Mouse (Mus musculus): ENCODE data around the gene Fry. TPM values are rescaled to one million over a fixed set of nuclear protein-coding genes. Genes with fewer than 3 reads are reported as not detected.
A peak's percentile ranks its signal among the peaks of the same experiment; 100 is the strongest.

Fry gene
- polyA plus RNA-seq, 1 experiment from 2014 or later, result 7.1 TPM

DNA sequence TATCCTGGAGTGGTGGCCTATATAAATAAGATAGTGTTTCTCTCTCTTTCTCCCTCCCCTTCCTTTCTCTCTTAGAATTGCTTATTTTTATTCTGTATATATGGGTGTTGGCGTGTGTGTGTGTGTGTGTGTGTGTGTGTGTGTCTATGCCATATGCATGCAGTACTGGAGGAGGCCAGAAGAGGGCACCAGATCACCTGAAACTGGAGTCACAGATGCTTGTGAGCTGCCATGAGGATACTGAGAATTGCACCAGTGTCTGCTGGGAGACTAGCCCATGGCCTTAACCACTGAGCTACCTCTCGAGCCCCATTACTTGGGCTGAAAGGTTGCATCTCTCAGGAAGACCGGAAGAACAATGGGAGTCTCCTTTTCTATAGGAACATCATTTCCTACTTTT, 149.8 kb downstream of the Fry start:
- Histone ChIP-seq H3K4me2 (replicated peaks) (no peak overlapping the region), H3K27me3 (replicated peaks) (no peaks in the 10 kb centered on the region), H3K4me3 (replicated peaks) (no peak overlapping the region), H3K9ac (no peak overlapping the region), H3K9me3 (no peaks in the 10 kb centered on the region), H3K4me1 (replicated peaks) (peaks cover 12% of the 10 kb centered on the region; the same call in 1 of the 2 replicates), H3K36me3 (no peaks in the 10 kb centered on the region), H3K27ac (no peak overlapping the region)
- no peak for ATAC-seq
- WGBS, result 90% methylated on average over 3 of the region's 3 CpGs

DNA sequence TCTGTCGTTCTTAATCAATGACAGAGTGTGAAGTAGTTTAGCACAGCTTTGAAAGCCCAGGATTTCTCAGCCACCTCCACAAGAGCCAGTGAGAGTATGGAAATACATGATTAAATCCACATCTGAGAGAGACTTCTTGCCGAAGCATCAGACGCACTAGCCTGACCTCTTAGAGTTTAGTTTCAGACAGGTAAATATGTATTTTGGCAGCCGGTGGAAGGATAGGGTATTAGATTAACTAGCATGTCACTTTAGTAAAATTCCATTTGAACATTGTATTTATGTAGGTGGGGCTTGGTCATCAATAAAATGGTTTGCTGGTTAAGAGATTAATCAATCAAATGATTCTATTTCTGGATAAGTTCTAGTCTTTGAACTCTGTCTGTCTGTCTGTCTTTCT, 152.0 kb downstream of the Fry start:
- H3K4me2 ChIP-seq (replicated peaks), result no peak overlapping the region
- 48% methylated on average over 4 of the region's 4 CpGs for WGBS
- no peaks in the 10 kb centered on the region for H3K9me3 ChIP-seq
- ATAC-seq, result no peak
- H3K9ac ChIP-seq, result no peak overlapping the region
- H3K36me3 ChIP-seq, result no peaks in the 10 kb centered on the region
- H3K27ac ChIP-seq, result no peak overlapping the region
- no peaks in the 10 kb centered on the region for H3K27me3 ChIP-seq (replicated peaks)
- no peak overlapping the region for H3K4me3 ChIP-seq (replicated peaks)
- H3K4me1 ChIP-seq (replicated peaks), result 0 out of 2 replicates have a peak, but pooled peaks cover 3% of the 10 kb centered on the region

DNA sequence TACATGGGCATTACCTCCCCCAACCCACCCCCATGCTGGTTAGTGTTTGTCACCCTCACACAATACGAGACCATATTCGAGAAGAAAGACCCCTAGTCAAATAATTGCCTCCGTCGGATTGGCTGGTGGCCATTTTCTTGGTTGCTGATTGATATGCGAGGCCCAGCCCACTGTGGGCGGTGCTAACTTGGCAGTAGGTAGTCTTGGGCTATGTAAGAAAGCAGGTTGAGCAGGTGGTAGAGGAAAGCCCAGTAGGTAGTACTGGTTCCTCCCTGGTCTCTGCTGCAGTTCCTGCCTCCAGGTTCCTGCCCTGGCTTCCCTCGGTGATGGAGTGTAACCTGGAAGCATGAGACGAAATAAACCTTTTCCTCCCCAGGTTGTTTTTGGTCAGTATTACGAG, 153.7 kb downstream of the Fry start:
- H3K4me2 ChIP-seq (replicated peaks), result no peak overlapping the region
- WGBS, result 93% methylated on average over 9 of the region's 9 CpGs
- no peaks in the 10 kb centered on the region for H3K27me3 ChIP-seq (replicated peaks)
- no peak overlapping the region for H3K9ac ChIP-seq
- no peak overlapping the region for H3K4me3 ChIP-seq (replicated peaks)
- no peak overlapping the region for H3K27ac ChIP-seq
- no peaks in the 10 kb centered on the region for H3K9me3 ChIP-seq
- H3K4me1 ChIP-seq (replicated peaks), result no peaks in the 10 kb centered on the region; the same call in 1 of the 2 replicates
- no peak for ATAC-seq
- H3K36me3 ChIP-seq, result no peaks in the 10 kb centered on the region

DNA sequence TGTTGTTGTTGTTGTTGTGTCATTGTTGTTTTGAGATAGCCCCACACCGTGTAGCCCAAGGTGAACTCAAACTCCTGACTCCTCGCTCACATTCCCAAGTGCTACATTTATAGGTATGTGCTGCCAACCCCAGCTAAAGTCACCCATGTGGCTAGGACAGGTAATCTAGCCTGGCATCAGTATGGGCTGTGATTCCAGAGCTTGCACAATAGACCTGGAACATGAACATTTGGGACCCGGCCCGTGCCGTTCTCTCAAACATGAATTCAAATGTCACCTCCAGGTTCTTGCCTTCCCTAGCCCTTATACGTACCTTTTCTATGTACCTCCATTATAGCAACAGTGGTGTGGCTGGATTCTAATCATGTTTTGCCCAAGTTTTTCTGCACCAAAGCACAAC, 156.9 kb downstream of the Fry start:
- no peaks in the 10 kb centered on the region for H3K36me3 ChIP-seq
- H3K9me3 ChIP-seq, result no peaks in the 10 kb centered on the region
- no peak overlapping the region for H3K4me2 ChIP-seq (replicated peaks)
- no peak overlapping the region for H3K27ac ChIP-seq
- ATAC-seq, result no peak
- H3K9ac ChIP-seq, result no peak overlapping the region
- H3K4me3 ChIP-seq (replicated peaks), result no peak overlapping the region
- 97% methylated on average over 6 of the region's 6 CpGs for WGBS
- no peaks in the 10 kb centered on the region for H3K27me3 ChIP-seq (replicated peaks)
- no peaks in the 10 kb centered on the region; the same call in 1 of the 2 replicates for H3K4me1 ChIP-seq (replicated peaks)

DNA sequence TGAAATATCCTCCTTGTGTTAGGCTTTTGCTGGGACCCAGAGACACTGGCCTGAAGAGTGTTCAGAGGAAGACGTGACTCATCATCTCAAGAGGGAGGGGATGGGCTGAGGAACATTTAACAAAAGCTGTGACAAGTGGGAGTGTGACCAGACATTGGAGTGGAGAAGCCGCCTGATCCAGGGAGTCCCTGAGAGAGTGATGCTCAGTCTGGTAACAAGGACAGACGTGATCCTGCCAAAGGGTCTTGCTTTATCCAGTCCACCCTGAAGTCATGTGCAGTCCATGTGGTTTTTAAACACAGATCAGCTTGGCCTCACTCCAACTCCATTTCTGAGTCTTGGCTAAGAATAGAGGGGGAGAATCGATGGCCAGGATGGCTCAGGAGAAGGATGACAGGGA, 158.2 kb downstream of the Fry start:
- WGBS, result 51% methylated on average over 4 of the region's 4 CpGs
- no peak overlapping the region for H3K4me3 ChIP-seq (replicated peaks)
- no peaks in the 10 kb centered on the region for H3K27me3 ChIP-seq (replicated peaks)
- H3K36me3 ChIP-seq, result no peaks in the 10 kb centered on the region
- no peaks in the 10 kb centered on the region for H3K9me3 ChIP-seq
- no peak overlapping the region for H3K27ac ChIP-seq
- no peak; the same call in 1 of the 2 replicates for ATAC-seq
- no peak overlapping the region for H3K4me2 ChIP-seq (replicated peaks)
- no peaks in the 10 kb centered on the region; the same call in 1 of the 2 replicates for H3K4me1 ChIP-seq (replicated peaks)
- no peak overlapping the region for H3K9ac ChIP-seq

DNA sequence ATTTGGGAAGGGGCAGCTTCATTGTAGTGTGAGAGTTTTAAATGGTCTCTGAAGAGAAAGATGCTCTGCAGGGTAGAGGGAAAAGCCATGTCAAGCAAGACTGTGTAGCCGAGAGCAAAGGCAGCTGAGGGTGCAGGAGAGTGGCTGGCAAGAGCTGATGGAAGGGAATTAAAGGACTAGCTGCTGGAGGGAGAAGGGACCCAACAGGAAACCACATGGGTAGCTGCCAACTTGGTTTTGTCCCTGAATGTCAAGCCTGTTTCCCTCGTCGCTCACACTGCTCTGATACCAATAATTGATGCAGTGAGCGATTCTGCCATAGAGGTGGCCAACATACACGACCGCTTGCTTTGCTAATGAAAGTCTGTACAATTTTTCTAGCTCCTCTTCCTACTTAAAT, 160.9 kb downstream of the Fry start:
- ATAC-seq, result no peak

DNA sequence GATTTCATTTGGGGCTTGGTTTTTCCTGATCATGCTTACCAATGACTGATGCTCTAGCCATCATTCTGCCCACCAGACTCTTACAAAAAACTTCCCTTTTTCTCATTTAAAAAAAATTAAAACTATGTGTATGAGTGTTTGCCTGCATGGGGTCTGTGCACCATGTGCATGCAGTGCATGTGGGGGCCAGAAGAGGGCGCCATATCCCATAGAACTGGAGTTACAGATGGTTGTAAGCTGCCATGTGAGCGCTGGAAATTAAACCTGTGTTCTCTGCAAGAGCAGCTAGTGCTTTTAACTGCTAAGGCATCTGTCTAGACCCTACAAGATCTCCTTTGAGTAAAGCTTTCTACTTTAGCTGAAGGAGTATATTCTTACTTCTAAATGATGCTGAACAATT, 162.6 kb downstream of the Fry start:
- no peak for ATAC-seq
- Histone ChIP-seq H3K36me3 (no peaks in the 10 kb centered on the region), H3K4me3 (replicated peaks) (no peak overlapping the region), H3K27ac (no peak overlapping the region), H3K9ac (no peak overlapping the region), H3K27me3 (replicated peaks) (no peaks in the 10 kb centered on the region), H3K9me3 (no peaks in the 10 kb centered on the region), H3K4me1 (replicated peaks) (no peaks in the 10 kb centered on the region; the same call in 1 of the 2 replicates), H3K4me2 (replicated peaks) (no peak overlapping the region)
- 76% methylated on average over 2 of the region's 2 CpGs for WGBS

More for the DNA sequence above, 160.9 kb downstream of the Fry start:
- Histone ChIP-seq H3K27me3 (replicated peaks) (no peaks in the 10 kb centered on the region), H3K4me3 (replicated peaks) (no peak overlapping the region), H3K4me2 (replicated peaks) (no peak overlapping the region), H3K9ac (no peak overlapping the region), H3K4me1 (replicated peaks) (no peaks in the 10 kb centered on the region; the same call in 1 of the 2 replicates), H3K9me3 (no peaks in the 10 kb centered on the region), H3K27ac (no peak overlapping the region), H3K36me3 (no peaks in the 10 kb centered on the region)
- WGBS, result 86% methylated on average over 6 of the region's 6 CpGs

DNA sequence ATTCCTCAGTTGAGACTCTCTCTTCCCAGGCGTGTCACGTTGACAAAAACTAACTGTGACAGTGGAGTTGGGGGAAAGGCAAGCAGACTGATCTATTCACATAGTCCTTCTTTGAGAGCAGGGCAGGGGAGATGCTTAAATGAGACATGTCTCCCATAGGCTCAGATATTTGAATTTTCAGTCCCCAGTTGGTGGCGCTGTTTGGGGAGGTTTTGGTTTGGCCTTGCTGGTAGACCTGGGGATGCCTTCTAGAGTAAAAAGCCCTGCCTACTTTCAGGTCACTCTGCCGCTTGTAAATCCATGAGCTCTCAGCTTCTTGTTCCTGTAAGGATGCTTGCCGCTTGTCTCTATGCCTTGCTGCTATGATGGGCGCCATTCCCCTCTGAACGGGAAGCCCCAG, 163.6 kb downstream of the Fry start:
- no peaks in the 10 kb centered on the region for H3K27me3 ChIP-seq (replicated peaks)
- WGBS, result 75% methylated on average over 7 of the region's 7 CpGs
- H3K4me3 ChIP-seq (replicated peaks), result no peak overlapping the region
- H3K36me3 ChIP-seq, result no peaks in the 10 kb centered on the region
- no peak overlapping the region for H3K9ac ChIP-seq
- H3K27ac ChIP-seq, result no peak overlapping the region
- no peaks in the 10 kb centered on the region for H3K9me3 ChIP-seq
- no peak for ATAC-seq
- no peaks in the 10 kb centered on the region for H3K4me1 ChIP-seq (replicated peaks)
- H3K4me2 ChIP-seq (replicated peaks), result no peak overlapping the region

DNA sequence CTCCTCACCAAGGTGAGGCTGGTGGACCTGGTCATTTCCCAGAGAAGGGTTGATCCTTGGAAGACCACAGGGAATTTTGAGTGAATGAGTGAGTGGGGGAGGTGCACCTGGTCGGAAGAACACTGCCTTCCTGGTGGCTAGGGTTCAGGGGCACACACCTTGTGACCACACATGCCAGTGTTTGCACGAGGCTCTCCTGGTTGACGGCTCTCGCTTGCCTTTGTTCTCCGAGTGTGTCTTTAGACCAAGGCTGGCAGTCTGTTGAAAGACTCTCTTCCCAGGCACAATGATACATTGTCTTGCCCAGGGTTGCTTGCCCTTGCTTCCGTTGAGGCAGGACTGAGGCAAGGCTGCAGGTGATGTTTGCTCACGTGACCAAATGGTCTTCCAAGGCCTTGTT, 169.5 kb downstream of the Fry start:
- H3K9ac ChIP-seq, result no peak overlapping the region
- no peak for ATAC-seq
- H3K4me2 ChIP-seq (replicated peaks), result no peak overlapping the region
- 78% methylated on average over 7 of the region's 7 CpGs for WGBS
- no peaks in the 10 kb centered on the region for H3K36me3 ChIP-seq
- H3K9me3 ChIP-seq, result no peaks in the 10 kb centered on the region
- no peaks in the 10 kb centered on the region for H3K27me3 ChIP-seq (replicated peaks)
- no peak overlapping the region for H3K27ac ChIP-seq
- no peak overlapping the region for H3K4me3 ChIP-seq (replicated peaks)
- peaks cover 4% of the 10 kb centered on the region; the same call in 1 of the 2 replicates for H3K4me1 ChIP-seq (replicated peaks)

DNA sequence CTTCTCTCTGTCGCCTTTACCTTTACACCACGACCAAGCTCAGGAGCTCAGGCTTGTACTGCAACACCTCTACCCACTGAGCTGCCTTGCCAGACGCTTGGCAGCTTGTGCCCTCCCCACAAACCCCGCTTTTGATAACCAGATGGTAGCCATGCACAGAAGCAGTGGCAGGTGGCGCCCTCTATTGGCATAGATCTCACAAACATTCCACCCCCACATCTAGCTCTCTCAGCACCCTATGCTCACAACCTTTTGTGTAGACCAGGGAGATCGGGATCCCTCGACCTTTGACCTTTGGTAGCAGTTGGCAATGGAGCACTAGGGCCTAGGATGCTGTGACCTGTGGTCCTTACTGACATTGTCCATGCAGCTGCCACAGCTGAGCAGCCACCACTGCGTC, 171.2 kb downstream of the Fry start:
- no peak overlapping the region for H3K4me2 ChIP-seq (replicated peaks)
- no peak overlapping the region for H3K4me3 ChIP-seq (replicated peaks)
- 79% methylated on average over 8 of the region's 8 CpGs for whole genome bisulfite sequencing
- no peak for ATAC-seq
- no peaks in the 10 kb centered on the region for H3K27me3 ChIP-seq (replicated peaks)
- H3K27ac ChIP-seq, result no peak overlapping the region
- no peak overlapping the region for H3K9ac ChIP-seq
- peaks cover 4% of the 10 kb centered on the region for H3K4me1 ChIP-seq (replicated peaks)
- no peaks in the 10 kb centered on the region for H3K9me3 ChIP-seq
- H3K36me3 ChIP-seq, result no peaks in the 10 kb centered on the region

DNA sequence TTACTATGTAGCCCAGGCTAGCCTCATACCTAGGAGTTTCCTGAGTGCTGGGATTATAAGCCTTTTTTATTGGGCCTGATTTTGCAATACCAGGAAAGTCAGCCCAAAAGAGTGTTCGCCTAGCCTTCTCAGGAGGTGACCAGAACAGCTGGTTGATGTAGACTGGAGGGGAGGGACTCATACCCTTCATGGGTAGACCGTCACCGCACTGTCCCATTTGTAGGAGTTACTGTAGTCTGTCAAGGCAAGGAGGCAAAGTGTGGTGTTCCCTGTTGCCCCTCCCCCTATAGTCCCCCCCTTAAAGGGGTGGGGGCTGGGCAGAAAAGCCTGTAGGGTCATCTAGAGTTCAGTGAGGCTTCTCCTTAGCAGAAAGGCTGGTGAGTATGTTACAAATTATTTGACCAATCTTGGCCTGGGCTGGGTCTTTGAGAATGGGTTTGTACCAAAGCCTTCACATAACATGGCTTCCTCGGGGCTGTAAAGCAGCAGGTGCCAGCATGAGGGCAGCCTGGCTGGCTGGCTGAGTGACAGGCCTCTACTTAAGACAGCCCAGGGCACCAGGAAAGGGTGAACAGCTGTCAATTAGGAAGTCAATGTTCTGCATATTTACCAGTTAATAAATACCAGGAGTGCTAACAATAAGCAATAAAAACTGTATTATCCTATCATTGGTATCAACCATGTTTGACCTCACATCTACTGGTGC, 172.2 kb downstream of the Fry start:
- Histone ChIP-seq H3K4me1 (replicated peaks) (peaks cover 10% of the 10 kb centered on the region), H3K27me3 (replicated peaks) (no peaks in the 10 kb centered on the region), H3K36me3 (no peaks in the 10 kb centered on the region), H3K9me3 (no peaks in the 10 kb centered on the region), H3K9ac (no peak overlapping the region), H3K27ac (no peak overlapping the region), H3K4me2 (replicated peaks) (no peak overlapping the region), H3K4me3 (replicated peaks) (no peak overlapping the region)
- WGBS, result 66% methylated on average over 4 of the region's 4 CpGs
- ATAC-seq, result peak; percentile 50; the same call in 1 of the 2 replicates

DNA sequence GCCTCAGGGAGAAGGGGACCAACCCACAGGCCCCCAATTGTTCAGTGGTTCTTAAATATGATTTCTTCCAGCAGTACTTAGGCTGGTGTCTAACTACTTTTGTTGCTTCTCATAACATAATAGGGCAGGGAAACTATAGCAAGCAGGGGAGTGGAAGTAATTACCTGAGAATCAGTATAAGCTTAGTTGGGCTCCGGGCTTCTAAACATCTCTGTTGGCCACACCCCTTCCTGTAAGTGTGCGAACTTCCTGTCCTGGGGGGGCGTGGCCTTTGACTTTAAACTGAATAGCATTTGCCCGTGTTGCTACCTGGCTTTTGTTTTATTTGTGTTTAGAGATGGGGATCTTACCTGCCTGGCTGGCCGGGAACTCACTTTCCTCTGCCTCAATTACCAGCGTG, 172.8 kb downstream of the Fry start:
- Histone ChIP-seq H3K27ac (no peak overlapping the region), H3K36me3 (no peaks in the 10 kb centered on the region), H3K9me3 (no peaks in the 10 kb centered on the region), H3K4me2 (replicated peaks) (no peak overlapping the region), H3K9ac (no peak overlapping the region), H3K4me3 (replicated peaks) (no peak overlapping the region), H3K4me1 (replicated peaks) (peaks cover 12% of the 10 kb centered on the region), H3K27me3 (replicated peaks) (no peaks in the 10 kb centered on the region)
- 90% methylated on average over 6 of the region's 6 CpGs for WGBS
- no peak for ATAC-seq

DNA sequence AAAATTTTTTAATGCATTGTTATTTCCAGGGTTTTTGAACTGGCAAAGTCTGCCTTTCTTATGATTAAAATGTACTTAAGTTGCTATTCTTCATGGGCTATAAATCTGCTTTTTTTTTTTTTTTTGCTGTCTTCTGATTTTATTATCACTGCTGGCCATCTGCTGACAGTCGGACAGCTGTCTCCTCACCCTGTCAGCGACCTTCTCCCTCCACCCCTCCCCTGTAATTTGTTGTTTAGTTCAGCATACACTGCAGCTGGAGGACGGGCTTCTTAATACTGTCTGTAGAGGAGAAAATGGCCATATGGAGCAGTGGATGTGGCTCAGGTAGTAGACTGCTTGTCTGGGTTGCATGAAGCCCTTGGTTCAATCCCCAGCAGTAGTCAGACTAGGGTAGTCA, 173.7 kb downstream of the Fry start:
- WGBS, result 26% methylated on average over 3 of the region's 3 CpGs
- no peaks in the 10 kb centered on the region for H3K27me3 ChIP-seq (replicated peaks)
- H3K27ac ChIP-seq, result no peak overlapping the region
- no peaks in the 10 kb centered on the region for H3K9me3 ChIP-seq
- no peak overlapping the region for H3K4me3 ChIP-seq (replicated peaks)
- no peak for ATAC-seq
- no peak overlapping the region for H3K9ac ChIP-seq
- H3K4me2 ChIP-seq (replicated peaks), result no peak overlapping the region
- H3K36me3 ChIP-seq, result no peaks in the 10 kb centered on the region
- H3K4me1 ChIP-seq (replicated peaks), result peaks cover 12% of the 10 kb centered on the region
